Mouse (Mus musculus) frontal cortex, adult 2 months (tissue): Measurements from ENCODE around the gene Rbms3. TPM values are rescaled to one million over a fixed set of nuclear protein-coding genes. Genes with fewer than 3 reads are reported as not detected.
A peak's percentile ranks its signal among the peaks of the same experiment; 100 is the strongest.

ENCODE experiments used
- DNase-seq, 2 experiments: peaks; one replicate each; pipeline ENCODE4 v3.0.0; 2022; ENCODE audit warnings: low spot score in 1 of 2; ENCODE audit errors: extremely low spot score in 1 of 2
- polyA plus RNA-seq: library from polyadenylated mRNA; depleted of rRNA; stranded (reverse); fragments of >200 nt; gene quantifications from 2 replicates; pipeline ENCODE4 v1.2.3, GENCODE M21; 2012

The Rbms3 gene
- polyA plus RNA-seq, 1 experiment: 5.7 TPM

DNA sequence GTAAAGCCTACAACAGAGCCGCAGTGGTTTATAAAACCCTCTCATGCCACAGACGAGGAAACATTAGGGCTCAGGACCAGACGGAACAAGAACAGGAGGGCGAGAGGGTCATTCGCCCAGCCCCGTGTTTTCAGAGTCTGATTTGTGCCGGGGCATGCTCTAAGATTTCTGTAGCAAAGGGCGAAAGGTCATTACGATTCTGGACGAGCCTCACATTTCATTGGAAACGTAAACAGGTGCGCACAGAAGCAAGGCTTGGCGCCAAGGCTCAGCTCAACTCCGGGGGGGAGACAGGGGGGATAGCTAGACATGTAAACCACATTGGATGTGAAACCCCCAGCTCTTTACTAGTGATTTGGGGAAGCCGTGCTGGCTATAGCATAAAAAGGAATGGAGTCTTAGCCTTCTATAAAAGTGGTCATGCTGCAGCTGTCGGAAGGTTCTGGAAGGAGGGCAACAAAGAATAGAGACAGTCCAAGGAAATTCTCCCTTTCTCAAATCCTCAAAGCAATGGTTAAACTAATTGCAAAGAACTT is 250.2 kb downstream of the Rbms3 start:
- no peak for DNase-seq

DNA sequence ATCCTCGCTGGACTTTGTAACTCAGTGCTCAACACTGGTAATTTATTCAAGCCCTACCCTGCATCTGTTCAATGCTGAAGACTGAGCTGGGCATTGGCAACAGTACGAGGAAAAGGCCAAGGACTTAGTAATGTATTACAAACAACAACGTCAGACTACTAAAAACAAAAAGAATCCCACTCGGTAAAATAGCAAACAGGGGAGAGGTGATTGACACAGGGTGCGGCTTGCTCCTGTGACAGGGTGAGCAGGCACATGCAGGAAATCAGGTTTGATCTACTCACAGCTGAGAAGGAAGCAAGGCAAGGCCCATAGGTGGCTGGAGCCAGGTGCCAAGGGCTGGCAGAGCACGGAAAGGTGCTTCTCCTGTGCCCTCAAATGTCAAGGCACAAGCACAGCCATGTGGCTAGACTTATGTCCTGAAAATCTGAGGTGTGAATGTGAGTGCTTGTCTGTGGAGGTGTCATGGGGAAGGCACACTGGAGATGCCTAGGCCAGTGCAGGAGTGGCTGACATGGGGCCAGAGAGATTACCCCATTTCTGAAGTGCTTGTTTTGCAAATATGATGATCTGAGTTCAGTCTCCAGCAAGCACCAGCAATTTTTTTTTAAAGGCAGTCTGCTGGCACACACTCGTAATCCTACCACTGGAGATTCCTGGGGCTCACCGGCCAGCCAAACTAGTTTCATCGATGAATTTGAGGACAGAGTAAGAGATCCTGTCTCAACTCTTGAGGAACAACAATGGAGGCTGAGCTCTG is 251.4 kb downstream of the Rbms3 start:
- no peak for DNase-seq

DNA sequence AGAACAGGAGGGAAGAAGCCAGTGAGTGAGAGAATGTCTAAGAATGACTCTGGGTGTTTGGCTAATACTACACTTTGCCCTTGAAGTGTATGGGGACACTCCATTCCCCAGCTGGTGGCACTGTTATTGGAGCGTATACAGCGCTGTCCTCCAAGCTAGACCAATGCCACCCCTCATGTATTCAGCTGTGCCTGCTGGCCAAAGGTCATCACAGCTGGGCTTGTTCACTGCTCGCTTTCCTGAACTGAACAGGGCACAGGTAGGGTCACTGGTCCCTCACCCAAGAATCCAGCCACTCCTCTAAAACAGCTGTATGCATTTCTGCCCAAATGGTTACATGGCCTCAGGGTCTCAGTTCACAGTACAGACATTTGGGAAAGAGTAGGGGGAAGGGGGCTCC is 253.9 kb downstream of the Rbms3 start:
- DNase-seq: no peak

DNA sequence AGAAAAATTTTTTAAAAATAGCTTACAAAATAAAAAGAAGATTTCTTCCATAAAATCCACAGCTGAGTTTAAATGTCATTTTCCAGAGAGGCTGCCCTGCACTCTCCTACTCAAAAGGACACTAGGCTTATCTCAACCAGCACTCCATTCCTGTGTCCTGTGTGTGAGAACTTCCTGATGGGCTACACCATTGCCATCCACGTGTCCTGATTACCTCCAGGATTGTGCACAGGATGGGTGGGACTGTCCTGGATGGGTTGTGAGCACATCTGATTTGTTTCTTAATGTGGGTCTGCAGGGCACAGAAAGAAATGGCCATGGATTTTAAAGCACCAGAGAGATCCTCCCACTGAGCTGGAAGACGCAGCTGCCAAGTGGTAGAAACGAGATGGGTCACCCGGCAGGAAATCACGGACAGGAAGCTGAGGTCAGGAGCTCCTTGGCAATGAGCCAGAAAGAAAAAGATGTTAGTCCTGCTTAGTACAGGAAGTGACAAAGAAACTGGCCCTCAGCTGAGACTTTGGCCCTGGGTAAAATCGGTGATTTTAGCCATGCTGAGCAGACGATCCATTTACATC is 256.5 kb downstream of the Rbms3 start:
- no peak for DNase-seq

DNA sequence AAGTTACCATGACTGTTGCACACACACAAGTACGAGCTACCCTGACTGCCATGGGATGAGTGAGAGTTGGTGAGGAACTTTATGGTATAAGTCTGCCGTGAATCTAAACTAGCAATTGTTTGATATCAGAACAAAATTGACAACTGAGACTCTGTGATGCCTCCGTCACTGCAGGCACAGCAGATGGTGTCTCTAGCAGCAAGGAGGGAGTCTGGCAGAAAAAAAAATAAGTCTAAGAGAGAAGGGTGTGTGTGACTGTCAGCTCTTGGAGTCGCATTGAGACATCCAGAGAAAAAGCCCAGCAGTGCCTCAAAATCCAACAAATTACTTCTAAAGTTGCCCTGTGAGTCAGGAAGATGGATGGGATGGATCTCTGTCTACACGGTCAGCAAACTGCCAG is 257.7 kb downstream of the Rbms3 start:
- DNase-seq: peak in 1 of 2 experiments; percentile 11

DNA sequence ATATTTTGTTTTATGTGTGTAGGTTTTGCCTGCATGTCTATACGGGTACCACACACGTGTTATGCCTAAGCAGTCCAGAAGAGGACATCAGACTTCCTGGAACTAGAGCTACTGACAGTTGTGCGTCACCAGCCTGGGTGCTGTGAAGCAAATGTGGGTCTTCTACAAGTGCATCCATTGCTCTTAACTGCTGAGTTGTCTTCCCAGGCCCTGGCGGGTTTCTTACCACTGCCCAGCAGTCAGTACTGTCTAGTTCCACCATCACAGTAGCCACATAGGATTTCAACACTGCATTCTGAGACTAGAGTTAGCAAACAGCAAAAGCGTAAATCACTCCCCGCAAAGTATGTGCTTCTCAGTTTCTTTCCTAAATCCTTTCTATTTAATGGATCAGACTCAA is 259.6 kb downstream of the Rbms3 start:
- no peak for DNase-seq

DNA sequence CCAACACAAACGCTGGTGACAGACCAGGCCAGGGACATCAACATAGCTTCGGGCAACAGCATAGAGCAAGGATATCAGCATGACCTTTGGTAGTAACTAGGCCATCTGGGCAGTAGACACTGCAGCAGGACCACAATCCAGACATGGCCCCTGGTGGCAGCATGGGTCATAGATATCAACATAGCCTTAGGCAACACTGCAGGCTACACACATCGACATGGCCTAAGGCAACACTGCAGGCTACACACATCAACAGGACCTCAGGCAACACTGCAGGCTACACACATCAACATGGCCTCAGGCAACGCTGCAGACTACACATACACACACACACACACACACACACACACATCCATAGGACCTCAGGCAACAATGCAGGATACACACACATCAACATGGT is 261.7 kb downstream of the Rbms3 start:
- no peak for DNase-seq

DNA sequence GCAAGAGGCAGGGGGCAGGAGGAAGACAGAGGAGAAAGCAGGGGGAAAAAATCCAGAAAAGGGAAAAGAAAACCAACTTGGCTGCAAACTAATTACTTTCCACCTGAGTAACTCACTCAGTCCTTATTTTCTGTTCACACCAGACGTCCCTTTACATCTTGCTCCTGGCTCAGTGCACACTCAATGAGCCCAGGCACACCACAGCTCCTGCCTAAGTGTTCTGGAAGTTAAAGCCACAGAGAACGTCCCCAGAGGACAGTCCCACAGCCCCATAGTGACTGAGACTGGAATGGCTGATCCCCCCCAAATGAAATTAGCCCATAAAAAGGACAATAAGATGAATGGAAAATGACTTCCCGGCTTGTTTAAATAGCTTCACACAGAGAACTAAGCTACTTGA is 265.1 kb downstream of the Rbms3 start:
- DNase-seq: no peak

DNA sequence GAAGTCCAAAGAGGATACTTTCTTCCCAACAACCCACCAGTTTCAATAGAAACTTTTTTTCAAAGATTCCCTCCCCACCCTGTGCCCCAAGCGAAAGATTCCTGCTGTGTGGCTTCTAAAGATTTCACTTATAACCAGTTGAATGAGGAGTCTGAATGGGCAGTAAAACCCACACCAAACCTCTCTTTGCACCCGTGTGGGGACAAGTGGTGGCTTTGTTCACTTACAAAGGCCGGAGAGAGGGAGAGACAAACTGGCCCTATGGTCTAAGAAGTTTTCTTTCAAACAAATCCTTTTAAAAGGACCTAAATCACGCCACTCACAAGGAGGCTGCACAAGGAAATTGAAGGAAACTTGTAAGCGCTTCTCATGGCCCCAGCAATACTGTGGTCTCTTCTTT is 268.3 kb downstream of the Rbms3 start:
- no peak for DNase-seq

DNA sequence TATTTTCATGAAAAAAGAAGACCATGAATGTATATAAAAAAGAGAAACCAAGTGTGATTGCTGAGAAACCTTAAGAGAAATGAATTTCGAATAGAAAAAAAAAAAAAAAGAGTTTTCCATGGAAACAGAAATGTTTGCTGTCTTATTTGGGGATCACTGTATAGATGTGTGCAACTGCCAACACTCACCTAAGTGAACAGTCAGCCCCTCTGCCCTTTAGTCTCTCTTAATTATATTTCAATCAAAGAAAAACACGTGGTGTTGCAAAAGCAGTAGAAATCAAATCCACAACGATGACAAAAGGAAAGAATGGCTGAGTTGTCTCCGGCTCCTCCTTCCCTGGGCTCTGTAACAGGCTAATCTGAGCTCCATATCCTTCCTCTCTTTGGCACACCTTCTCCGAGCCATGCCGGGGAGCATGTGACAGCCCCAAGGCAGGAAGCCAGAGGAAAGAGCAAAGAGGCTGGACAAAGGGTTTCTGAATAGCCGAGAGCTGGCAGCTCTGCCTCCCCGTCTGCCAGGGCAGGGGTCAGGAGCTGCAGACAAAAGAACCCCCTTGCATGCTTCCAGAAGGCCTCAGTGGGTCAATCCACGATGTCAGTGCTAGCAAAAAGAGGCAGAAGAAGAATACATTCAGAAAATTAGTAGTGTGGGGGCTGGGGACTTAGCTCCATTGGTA is 272.8 kb downstream of the Rbms3 start:
- peak; percentile 15 to 59 for DNase-seq

DNA sequence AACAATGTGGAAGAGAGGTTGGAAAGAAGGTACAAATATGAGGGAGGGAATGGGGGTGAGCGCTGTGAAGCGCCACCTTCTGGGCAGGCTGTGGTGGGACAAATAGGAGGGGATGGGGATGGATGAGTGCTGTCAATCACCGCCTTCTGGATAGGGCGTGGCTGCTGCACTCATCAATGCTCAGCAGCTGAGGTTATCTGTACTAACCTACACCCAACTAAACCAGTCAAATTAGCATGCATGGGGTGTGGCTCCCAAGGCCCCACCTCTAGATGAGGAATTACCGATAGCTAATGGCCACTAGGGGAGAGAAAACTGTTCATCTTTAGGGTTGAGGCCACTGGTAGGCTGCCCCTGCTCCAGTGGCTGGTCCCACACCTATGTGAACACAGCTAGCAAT is 274.2 kb downstream of the Rbms3 start:
- no peak for DNase-seq

DNA sequence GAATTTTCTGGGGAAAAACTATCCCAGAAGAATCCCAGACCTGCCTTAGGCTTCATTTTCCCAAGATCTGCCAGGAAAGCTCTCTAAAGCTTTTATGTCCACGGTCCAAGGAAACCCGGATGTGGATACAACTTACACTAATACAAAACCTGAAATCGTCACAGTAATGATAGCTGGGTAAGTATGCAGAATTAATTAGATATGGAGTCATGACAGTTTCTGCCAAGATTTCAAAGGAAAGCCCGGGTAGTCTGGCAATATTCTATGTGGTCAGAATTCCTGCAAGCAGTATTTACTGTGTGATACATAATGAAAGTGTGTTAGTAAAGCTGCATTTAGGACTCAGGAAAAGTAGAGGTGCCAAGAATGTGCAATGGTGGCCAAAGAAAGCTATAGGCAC is 287.4 kb downstream of the Rbms3 start:
- DNase-seq: no peak

DNA sequence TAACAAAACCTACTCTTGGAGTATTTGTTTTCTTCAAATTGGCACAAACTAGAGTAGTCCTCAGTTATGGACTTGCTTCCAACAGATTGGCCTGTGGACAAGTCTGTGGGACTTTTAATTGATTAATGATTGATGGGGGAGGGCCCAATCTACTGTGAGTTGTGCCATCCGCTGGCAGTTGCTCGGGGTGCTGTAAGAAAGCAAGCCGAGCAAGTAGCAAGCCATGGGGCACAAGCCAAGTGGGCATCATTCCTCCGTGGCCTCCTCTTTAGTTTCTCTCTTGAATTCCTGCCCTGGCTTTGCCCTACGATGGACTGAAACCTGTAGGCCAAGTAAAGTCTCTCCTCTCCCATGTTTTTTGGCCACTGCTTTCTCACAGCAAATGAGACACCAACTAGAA is 299.0 kb downstream of the Rbms3 start:
- peak in 1 of 2 experiments; percentile 2 for DNase-seq

DNA sequence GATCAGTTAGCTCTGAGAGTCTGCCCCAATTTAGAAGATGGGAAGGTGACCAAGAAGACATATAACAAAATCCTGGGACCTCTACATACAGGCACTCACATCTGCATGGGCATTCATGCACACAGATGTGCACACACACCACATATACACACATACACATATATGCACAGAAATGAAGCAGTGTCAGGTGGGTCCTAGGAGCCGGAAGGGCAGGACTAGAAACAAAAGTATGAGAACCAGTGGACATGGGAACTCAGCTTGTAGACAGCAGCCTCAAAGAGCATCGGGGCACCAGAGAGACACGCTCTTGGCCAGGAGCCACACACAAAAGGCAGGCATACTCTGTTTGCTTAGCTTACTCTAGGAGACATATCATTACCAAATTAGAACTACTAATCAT is 310.4 kb downstream of the Rbms3 start:
- no peak for DNase-seq

DNA sequence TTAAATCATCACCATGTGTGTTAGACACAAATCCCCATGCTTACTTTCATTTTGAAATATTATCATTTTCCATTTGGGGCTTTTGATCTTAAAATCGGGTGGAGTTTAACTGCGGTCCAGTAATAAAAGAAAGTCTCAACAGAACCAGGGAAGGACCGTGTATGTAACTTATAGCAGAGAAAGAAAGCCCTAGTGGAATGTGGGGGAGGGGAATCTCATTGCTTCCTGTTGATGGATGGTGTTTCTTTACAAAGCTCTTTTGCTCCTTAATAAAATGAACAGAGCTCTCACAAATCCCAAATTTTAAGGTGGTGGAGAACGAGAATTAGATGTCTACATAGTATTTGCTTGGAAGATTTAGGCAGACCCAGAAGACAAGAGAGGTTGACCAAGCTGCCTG is 311.3 kb downstream of the Rbms3 start:
- DNase-seq: no peak

DNA sequence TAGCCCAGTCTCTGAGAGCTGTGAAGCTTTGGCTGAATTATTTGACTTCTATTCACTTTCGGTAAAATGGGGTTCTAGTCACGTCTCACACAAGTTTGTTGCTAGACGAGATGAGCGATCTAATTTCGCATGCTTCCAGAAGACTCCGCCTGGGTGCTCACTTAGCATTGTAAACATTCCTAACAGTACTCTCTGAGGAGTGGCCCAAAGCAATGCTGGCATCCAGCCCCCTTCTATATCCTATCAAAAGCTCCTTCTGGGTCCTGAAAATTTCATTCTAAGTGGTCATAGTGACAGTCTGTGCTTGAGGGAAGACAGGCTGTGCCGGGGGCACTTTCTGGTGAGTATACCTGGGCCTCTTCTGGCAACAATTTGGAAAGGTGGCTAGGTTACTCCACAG is 312.5 kb downstream of the Rbms3 start:
- DNase-seq: no peak

DNA sequence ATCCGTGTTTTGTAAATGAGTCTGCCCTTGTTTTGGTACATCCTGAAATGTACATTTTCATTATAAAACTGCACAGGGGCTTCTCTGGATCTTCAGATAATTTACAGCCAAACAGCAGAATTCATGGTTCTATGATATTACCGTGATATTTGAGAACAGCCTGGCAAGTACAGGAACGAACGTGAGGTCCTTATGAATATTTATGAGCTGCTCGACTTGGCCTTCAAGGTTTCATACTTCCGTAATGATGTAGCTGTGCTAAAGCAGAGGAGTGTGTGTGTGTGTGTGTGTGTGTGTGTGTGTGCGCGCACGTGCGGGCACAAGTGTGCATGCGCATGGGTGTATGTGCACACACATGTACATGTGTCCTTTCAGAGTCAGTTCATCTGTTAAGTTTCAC is 316.1 kb downstream of the Rbms3 start:
- no peak for DNase-seq

DNA sequence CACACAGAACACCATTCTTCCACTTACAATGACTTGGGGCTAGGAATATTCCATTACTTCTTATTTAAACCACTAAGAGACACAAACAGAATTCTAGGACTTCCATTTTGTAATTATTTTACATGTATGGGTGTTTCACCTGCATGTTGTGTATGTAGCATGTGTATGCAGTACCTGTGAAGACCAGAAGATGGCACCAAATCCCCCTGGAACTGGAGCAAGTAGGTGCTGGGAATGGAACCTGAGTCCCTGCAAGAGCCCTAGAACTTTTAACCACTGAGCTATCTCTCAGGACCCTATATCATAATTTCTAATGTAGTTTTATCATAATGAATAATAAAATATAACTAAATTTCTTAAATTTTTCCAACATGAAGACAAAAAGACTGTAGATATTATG is 319.9 kb downstream of the Rbms3 start:
- DNase-seq: no peak

DNA sequence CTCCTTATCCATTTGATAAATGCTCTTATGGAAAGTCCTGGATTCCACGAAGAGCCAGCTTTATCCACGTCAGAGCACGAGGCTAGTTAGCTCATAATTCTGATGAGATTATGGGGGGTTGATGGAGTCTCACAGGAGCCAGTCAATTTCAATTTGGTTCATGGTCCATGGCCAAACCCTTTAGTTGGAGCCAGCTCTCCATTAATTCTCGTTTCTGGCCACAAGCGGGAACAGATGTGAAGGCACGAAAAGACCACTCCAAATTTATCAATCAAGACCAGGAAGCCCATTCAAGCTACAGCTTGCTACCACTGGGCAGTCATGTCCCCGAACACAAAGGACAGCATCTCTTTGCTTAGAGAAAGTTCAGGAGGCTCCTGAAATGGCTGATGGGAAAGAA is 330.7 kb downstream of the Rbms3 start:
- no peak for DNase-seq

DNA sequence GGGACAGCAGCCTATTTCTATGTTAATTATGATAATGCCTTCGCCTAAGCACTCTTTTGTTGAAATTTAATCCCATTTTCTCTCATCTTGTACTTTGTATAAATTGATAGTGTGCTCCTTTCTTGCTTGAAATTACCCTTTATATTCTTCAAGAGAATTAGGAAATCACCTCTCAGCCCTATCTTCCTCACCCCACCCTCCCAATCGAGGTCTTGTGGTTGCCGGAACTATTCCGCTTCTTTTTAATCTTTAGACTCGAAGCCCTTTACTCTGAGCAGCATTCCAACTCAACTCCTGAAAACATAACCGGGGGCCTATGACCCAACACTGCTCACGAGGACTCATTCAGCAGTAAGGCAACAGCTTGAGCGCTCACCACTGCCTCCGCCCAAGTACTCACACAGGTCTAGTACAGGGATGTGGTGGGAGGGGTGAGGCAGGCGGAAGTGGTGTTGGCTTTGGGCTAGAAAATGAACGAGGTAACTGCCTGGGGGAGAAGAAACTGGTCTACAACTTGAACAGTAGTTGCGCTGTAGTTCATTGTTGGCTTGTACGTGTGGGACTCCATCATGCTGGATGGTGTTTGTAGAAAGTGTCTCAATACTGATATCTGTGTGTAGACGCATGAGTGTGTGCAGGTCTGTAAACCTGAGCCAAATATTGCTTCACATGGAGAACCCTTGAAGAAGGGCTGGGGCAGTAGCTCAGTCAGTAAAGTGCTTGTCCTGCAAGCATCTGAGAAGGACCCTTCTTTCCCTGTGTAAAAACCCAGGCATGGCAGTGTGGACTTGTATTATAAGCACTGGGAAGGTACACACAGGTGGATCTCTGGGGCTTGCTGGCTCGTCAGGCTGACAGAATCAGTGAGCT is 331.8 kb downstream of the Rbms3 start:
- DNase-seq: no peak
